Comparison of ENCODE assay signal across 21 mouse cellular contexts in the genomic region with DNA sequence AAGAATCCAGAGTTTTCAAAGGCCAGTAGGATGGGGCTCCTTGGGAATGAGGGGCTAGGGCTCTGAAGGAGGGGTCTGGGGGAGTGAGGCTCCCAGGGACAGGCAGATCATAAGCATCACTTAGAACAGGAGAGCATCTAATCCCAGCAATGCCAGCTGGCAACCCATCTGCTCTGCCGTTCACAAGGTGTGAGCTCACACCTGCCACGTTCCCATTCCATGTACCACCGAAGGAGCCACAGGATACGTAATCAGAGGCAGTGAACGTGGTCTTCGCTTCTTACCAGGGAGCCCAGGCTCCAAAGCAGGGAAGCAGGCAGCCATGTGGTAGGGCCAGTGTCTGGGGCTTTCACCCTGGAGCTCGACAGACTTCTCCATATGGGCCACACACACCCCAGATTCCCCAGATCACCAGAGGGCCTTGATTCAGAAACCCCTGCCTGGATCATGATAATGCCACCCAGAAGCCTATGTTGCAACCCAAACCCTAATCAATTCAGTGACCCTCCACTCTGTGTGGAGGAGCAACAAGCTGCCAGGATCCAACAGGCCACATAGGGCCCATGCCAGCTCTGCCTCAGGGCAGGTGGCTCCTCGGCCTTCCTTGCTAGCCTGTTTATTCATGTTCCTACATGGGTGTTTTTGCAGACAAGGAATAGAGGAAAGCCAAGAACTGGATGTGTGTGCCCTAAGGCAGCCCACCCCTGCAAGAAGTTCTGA. TPM values are rescaled to one million over a fixed set of nuclear protein-coding genes. Genes with fewer than 3 reads are reported as not detected.
DNase-seq lines count a peak whose midpoint lies in the region; ATAC-seq lines count a peak whose summit lies in the region.
"Had no signal": no experiment of that assay in that cellular context is flagged by ENCODE, and none has a peak within 500 bp of the region (broad histone marks: within the 10 kb centered on the region; RNA-seq: fewer than 3 reads in every experiment).

No protein-coding gene starts in this region.

- peak; percentile 78 for DNase-seq in cerebellum, adult 11-12 months
- no peak for DNase-seq in cerebellum, adult 9-10 months
- no peak for DNase-seq in heart, embryonic 10.5 days (ENCODE audit: low spot score)
- DNase-seq in heart, adult 9 months (ENCODE audit: low spot score in 2 of 2): no peak
- DNase-seq in midbrain, embryonic 10.5 days (ENCODE audit: low spot score): no peak
- no peak for DNase-seq in gastrocnemius, postnatal 10 days
- no peak for DNase-seq in urinary bladder, adult 2 months (ENCODE audit: low spot score)
- DNase-seq: adrenal gland, adult 8-10 months; gastrocnemius, adult 2 months; kidney, adult 9 months; kidney, postnatal 4 days; thymus, postnatal 25 days had no signal

- no peak for ATAC-seq in midbrain, embryonic 15.5 days (replicated peaks)
- ATAC-seq: CD4-positive, CD25-positive, alpha-beta regulatory T cell, adult 4 months; Patski had no signal

- no peak overlapping the region for H3K9ac ChIP-seq in midbrain, embryonic 15.5 days
- H3K9ac ChIP-seq: limb, embryonic 15.5 days; liver, embryonic 15.5 days; midbrain, embryonic 12.5 days had no signal

- H3K9me3 ChIP-seq in heart, embryonic 10.5 days: no peaks in the 10 kb centered on the region
- no peaks in the 10 kb centered on the region for H3K9me3 ChIP-seq in midbrain, embryonic 10.5 days (replicated peaks)
- H3K9me3 ChIP-seq in midbrain, embryonic 15.5 days: no peaks in the 10 kb centered on the region
- H3K9me3 ChIP-seq: embryonic facial prominence, embryonic 10.5 days; hindbrain, embryonic 10.5 days; limb, embryonic 15.5 days; liver, embryonic 15.5 days; midbrain, embryonic 12.5 days had no signal

- H3K4me2 ChIP-seq in midbrain, embryonic 15.5 days: no peak overlapping the region
- H3K4me2 ChIP-seq: limb, embryonic 15.5 days; liver, embryonic 15.5 days; midbrain, embryonic 12.5 days had no signal

- H3K4me3 ChIP-seq in heart, embryonic 10.5 days: no peak overlapping the region
- H3K4me3 ChIP-seq in midbrain, embryonic 10.5 days: no peak overlapping the region
- no peak overlapping the region for H3K4me3 ChIP-seq in midbrain, embryonic 15.5 days
- H3K4me3 ChIP-seq: embryonic facial prominence, embryonic 10.5 days; gastrocnemius, adult 2 months; hindbrain, embryonic 10.5 days; limb, embryonic 15.5 days; liver, embryonic 15.5 days; midbrain, embryonic 12.5 days; myocyte had no signal

- peak overlapping the region; percentile 36; the same call in 1 of the 2 replicates for H3K27ac ChIP-seq in heart, embryonic 10.5 days
- H3K27ac ChIP-seq in midbrain, embryonic 10.5 days (replicated peaks): 0 out of 2 replicates have a peak overlapping the region, but pooled peaks have one; percentile 6
- H3K27ac ChIP-seq in midbrain, embryonic 15.5 days: no peak overlapping the region
- H3K27ac ChIP-seq: embryonic facial prominence, embryonic 10.5 days; hindbrain, embryonic 10.5 days; limb, embryonic 15.5 days; liver, embryonic 15.5 days; midbrain, embryonic 12.5 days had no signal

- H3K27me3 ChIP-seq in heart, embryonic 10.5 days (ENCODE audit: insufficient read depth, poor library complexity, severe bottlenecking): no peaks in the 10 kb centered on the region
- H3K27me3 ChIP-seq in midbrain, embryonic 10.5 days (ENCODE audit: low read depth, poor library complexity, severe bottlenecking): no peaks in the 10 kb centered on the region
- H3K27me3 ChIP-seq in midbrain, embryonic 15.5 days (replicated peaks): no peaks in the 10 kb centered on the region
- H3K27me3 ChIP-seq: limb, embryonic 15.5 days; liver, embryonic 15.5 days; midbrain, embryonic 12.5 days; Patski had no signal

- WGBS in heart, embryonic 10.5 days: 87% methylated on average over 8 of the region's 8 CpGs
- WGBS in midbrain, embryonic 10.5 days: 87% methylated on average over 8 of the region's 8 CpGs
- WGBS in midbrain, embryonic 15.5 days: 81% methylated on average over 8 of the region's 8 CpGs

- peaks cover 8% of the 10 kb centered on the region for H3K36me3 ChIP-seq in heart, embryonic 10.5 days
- peaks cover 58% of the 10 kb centered on the region for H3K36me3 ChIP-seq in midbrain, embryonic 10.5 days
- H3K36me3 ChIP-seq in midbrain, embryonic 15.5 days (replicated peaks): no peaks in the 10 kb centered on the region
- H3K36me3 ChIP-seq: liver, embryonic 15.5 days had no signal

- H3K4me1 ChIP-seq in heart, embryonic 10.5 days: peaks cover 57% of the 10 kb centered on the region
- H3K4me1 ChIP-seq in midbrain, embryonic 10.5 days: peaks cover 41% of the 10 kb centered on the region
- H3K4me1 ChIP-seq in midbrain, embryonic 15.5 days: peaks cover 24% of the 10 kb centered on the region
- H3K4me1 ChIP-seq: liver, embryonic 15.5 days had no signal

RNA-seq across cellular contexts. Expression of gene Nuak1, which starts 25.3 kb away (rescaled TPM):
- 1.8 and 1.9 TPM in 2 replicates for polyA plus RNA-seq in heart, embryonic 10.5 days (2016; fragmentation: Nextera tagmentation; extraction: Ambion mirVana)
- polyA plus RNA-seq in midbrain, embryonic 10.5 days (2016; fragmentation: Nextera tagmentation; extraction: Ambion mirVana): 3.0 and 4.0 TPM in 2 replicates
- 5.0 and 6.4 TPM in 2 replicates for polyA plus RNA-seq in midbrain, embryonic 15.5 days (2015; fragmentation: Nextera tagmentation; extraction: Ambion mirVana)
- total RNA-seq in gastrocnemius, postnatal 10 days (2021): 10 to 100 TPM; 12.5 to 17.6 TPM
- polyA plus RNA-seq in urinary bladder, adult 2 months (2012; rRNA removed): 7.6 and 9.1 TPM in 2 replicates
- polyA plus RNA-seq: CD4-positive, CD25-positive, alpha-beta regulatory T cell, adult 4 months had no signal
